Mouse (Mus musculus): ENCODE results near the gene Cwc27. TPM values are rescaled to one million over a fixed set of nuclear protein-coding genes. Genes with fewer than 3 reads are reported as not detected.
A peak's percentile ranks its signal among the peaks of the same experiment; 100 is the strongest.

The Cwc27 gene
- polyA plus RNA-seq, 1 experiment from 2014 or later, result 34.4 TPM

GRCm38 (mm10) chr13:104623130-104623891, 193.6 kb downstream of the Cwc27 start:
- ATAC-seq (ENCODE audit: insufficient number of reproducible peaks, insufficient read depth, low FRiP score, low TSS enrichment, low read depth), result no peak
- H3K4me2 ChIP-seq, result no peak overlapping the region
- no peak overlapping the region for H3K9ac ChIP-seq (replicated peaks)
- no peaks in the 10 kb centered on the region for H3K36me3 ChIP-seq
- no peaks in the 10 kb centered on the region for H3K9me3 ChIP-seq
- H3K4me1 ChIP-seq (replicated peaks), result peaks cover 11% of the 10 kb centered on the region; the same call in 1 of the 2 replicates
- WGBS, result 75% methylated on average over 12 of the region's 12 CpGs
- H3K27ac ChIP-seq, result 0 out of 2 replicates have a peak overlapping the region, but pooled peaks have one; percentile 5
- no peaks in the 10 kb centered on the region for H3K27me3 ChIP-seq
- no peak overlapping the region for H3K4me3 ChIP-seq (replicated peaks)

- H3K4me2 ChIP-seq, result no peak overlapping the region
- peaks cover 8% of the 10 kb centered on the region; the same call in 1 of the 2 replicates for H3K4me1 ChIP-seq (replicated peaks)
- H3K9ac ChIP-seq (replicated peaks), result no peak overlapping the region
- no peaks in the 10 kb centered on the region for H3K27me3 ChIP-seq
- ATAC-seq (ENCODE audit: insufficient number of reproducible peaks, insufficient read depth, low FRiP score, low TSS enrichment, low read depth), result no peak
- no peak overlapping the region for H3K27ac ChIP-seq
- H3K9me3 ChIP-seq, result no peaks in the 10 kb centered on the region
- no peaks in the 10 kb centered on the region for H3K36me3 ChIP-seq
- H3K4me3 ChIP-seq (replicated peaks), result no peak overlapping the region
- WGBS, result 88% methylated on average over 6 of the region's 6 CpGs
Observed at GRCm38 (mm10) chr13:104622102-104622743, 194.7 kb downstream of the Cwc27 start.

- WGBS, result 83% methylated on average over 2 of the region's 2 CpGs
- no peak for ATAC-seq (ENCODE audit: insufficient number of reproducible peaks, insufficient read depth, low FRiP score, low TSS enrichment, low read depth)
Observed at GRCm38 (mm10) chr13:104620423-104620822, 196.5 kb downstream of the Cwc27 start.

GRCm38 (mm10) chr13:104619503-104620288, 197.2 kb downstream of the Cwc27 start:
- Histone ChIP-seq H3K27me3 (no peaks in the 10 kb centered on the region), H3K9ac (replicated peaks) (no peak overlapping the region), H3K4me1 (replicated peaks) (peaks cover 8% of the 10 kb centered on the region; the same call in 1 of the 2 replicates), H3K36me3 (no peaks in the 10 kb centered on the region), H3K9me3 (no peaks in the 10 kb centered on the region), H3K27ac (no peak overlapping the region), H3K4me3 (replicated peaks) (no peak overlapping the region), H3K4me2 (no peak overlapping the region)
- no peak for ATAC-seq (ENCODE audit: insufficient number of reproducible peaks, insufficient read depth, low FRiP score, low TSS enrichment, low read depth)
- WGBS, result 93% methylated on average over 7 of the region's 7 CpGs

More at GRCm38 (mm10) chr13:104620423-104620822, 196.5 kb downstream of the Cwc27 start:
- H3K36me3 ChIP-seq, result no peaks in the 10 kb centered on the region
- no peak overlapping the region for H3K27ac ChIP-seq
- H3K27me3 ChIP-seq, result no peaks in the 10 kb centered on the region
- H3K4me3 ChIP-seq (replicated peaks), result no peak overlapping the region
- no peak overlapping the region for H3K9ac ChIP-seq (replicated peaks)
- no peak overlapping the region for H3K4me2 ChIP-seq
- H3K4me1 ChIP-seq (replicated peaks), result peaks cover 8% of the 10 kb centered on the region; the same call in 1 of the 2 replicates
- H3K9me3 ChIP-seq, result no peaks in the 10 kb centered on the region

- Histone ChIP-seq H3K4me2 (no peak overlapping the region), H3K4me3 (replicated peaks) (no peak overlapping the region), H3K9ac (replicated peaks) (no peak overlapping the region), H3K36me3 (no peaks in the 10 kb centered on the region), H3K27ac (no peak overlapping the region), H3K9me3 (no peaks in the 10 kb centered on the region), H3K4me1 (replicated peaks) (no peaks in the 10 kb centered on the region), H3K27me3 (no peaks in the 10 kb centered on the region)
- 88% methylated on average over 4 of the region's 4 CpGs for WGBS
- no peak for ATAC-seq (ENCODE audit: insufficient number of reproducible peaks, insufficient read depth, low FRiP score, low TSS enrichment, low read depth)
Observed at GRCm38 (mm10) chr13:104617201-104617600, 199.7 kb downstream of the Cwc27 start.

GRCm38 (mm10) chr13:104615999-104616810, 200.7 kb downstream of the Cwc27 start:
- Histone ChIP-seq H3K27me3 (no peaks in the 10 kb centered on the region), H3K36me3 (no peaks in the 10 kb centered on the region), H3K4me2 (no peak overlapping the region), H3K9ac (replicated peaks) (no peak overlapping the region), H3K4me1 (replicated peaks) (no peaks in the 10 kb centered on the region), H3K4me3 (replicated peaks) (no peak overlapping the region), H3K9me3 (no peaks in the 10 kb centered on the region), H3K27ac (no peak overlapping the region)
- no peak for ATAC-seq (ENCODE audit: insufficient number of reproducible peaks, insufficient read depth, low FRiP score, low TSS enrichment, low read depth)
- WGBS, result 89% methylated on average over 18 of the region's 18 CpGs

GRCm38 (mm10) chr13:104615111-104615510, 201.8 kb downstream of the Cwc27 start:
- no peaks in the 10 kb centered on the region for H3K36me3 ChIP-seq
- no peak overlapping the region for H3K9ac ChIP-seq (replicated peaks)
- H3K9me3 ChIP-seq, result no peaks in the 10 kb centered on the region
- no peaks in the 10 kb centered on the region for H3K27me3 ChIP-seq
- no peak overlapping the region for H3K27ac ChIP-seq
- H3K4me2 ChIP-seq, result no peak overlapping the region
- 90% methylated on average over 7 of the region's 7 CpGs for WGBS
- ATAC-seq (ENCODE audit: insufficient number of reproducible peaks, insufficient read depth, low FRiP score, low TSS enrichment, low read depth), result no peak
- H3K4me1 ChIP-seq (replicated peaks), result no peaks in the 10 kb centered on the region
- H3K4me3 ChIP-seq (replicated peaks), result no peak overlapping the region

GRCm38 (mm10) chr13:104611296-104611695, 205.6 kb downstream of the Cwc27 start:
- Histone ChIP-seq H3K9ac (replicated peaks) (no peak overlapping the region), H3K27me3 (no peaks in the 10 kb centered on the region), H3K36me3 (no peaks in the 10 kb centered on the region), H3K4me1 (replicated peaks) (peaks cover 10% of the 10 kb centered on the region), H3K4me3 (replicated peaks) (no peak overlapping the region), H3K4me2 (no peak overlapping the region), H3K9me3 (no peaks in the 10 kb centered on the region), H3K27ac (no peak overlapping the region)
- WGBS, result 94% methylated on average over 4 of the region's 4 CpGs
- ATAC-seq (ENCODE audit: insufficient number of reproducible peaks, insufficient read depth, low FRiP score, low TSS enrichment, low read depth), result no peak

- Histone ChIP-seq H3K4me1 (replicated peaks) (peaks cover 10% of the 10 kb centered on the region), H3K36me3 (no peaks in the 10 kb centered on the region), H3K4me3 (replicated peaks) (no peak overlapping the region), H3K9me3 (no peaks in the 10 kb centered on the region), H3K27me3 (no peaks in the 10 kb centered on the region), H3K9ac (replicated peaks) (no peak overlapping the region), H3K27ac (no peak overlapping the region), H3K4me2 (no peak overlapping the region)
- 73% methylated on average over 22 of the region's 22 CpGs for WGBS
- ATAC-seq (ENCODE audit: insufficient number of reproducible peaks, insufficient read depth, low FRiP score, low TSS enrichment, low read depth), result peak; percentile 78
Observed at GRCm38 (mm10) chr13:104610210-104611111, 206.5 kb downstream of the Cwc27 start.

- H3K36me3 ChIP-seq, result no peaks in the 10 kb centered on the region
- no peak overlapping the region for H3K27ac ChIP-seq
- no peak overlapping the region for H3K4me2 ChIP-seq
- no peaks in the 10 kb centered on the region for H3K9me3 ChIP-seq
- peaks cover 10% of the 10 kb centered on the region for H3K4me1 ChIP-seq (replicated peaks)
- no peaks in the 10 kb centered on the region for H3K27me3 ChIP-seq
- no peak for ATAC-seq (ENCODE audit: insufficient number of reproducible peaks, insufficient read depth, low FRiP score, low TSS enrichment, low read depth)
- 73% methylated on average over 18 of the region's 18 CpGs for WGBS
- H3K4me3 ChIP-seq (replicated peaks), result no peak overlapping the region
- H3K9ac ChIP-seq (replicated peaks), result no peak overlapping the region
Observed at GRCm38 (mm10) chr13:104608516-104608915, 208.4 kb downstream of the Cwc27 start.

Measured in limb, embryonic 12.5 days (tissue).